Mouse (Mus musculus): ENCODE data around the gene Nipa2. TPM values are rescaled to one million over a fixed set of nuclear protein-coding genes. Genes with fewer than 3 reads are reported as not detected.
"Not testable (repeated sequence)": the region's sequence is repeated elsewhere in the genome, so short reads cannot be mapped to it uniquely, and the experiment has no call there.

The Nipa2 gene
- polyA plus RNA-seq, 1 experiment from 2014 or later = 37.5 TPM

- not testable (repeated sequence) for DNase-seq (ENCODE audit: low spot score); H3K27ac ChIP-seq (replicated peaks); H3K27me3 ChIP-seq (ENCODE audit: low read depth, poor library complexity, severe bottlenecking); H3K4me3 ChIP-seq; H3K4me1 ChIP-seq; H3K9me3 ChIP-seq (replicated peaks)
- H3K36me3 ChIP-seq = peaks cover 96% of the 10 kb centered on the region
- 98% methylated on average over 11 of the region's 11 CpGs for WGBS
Measured at GRCm38 (mm10) chr7:55918365-55918764, 43.9 kb downstream of the Nipa2 start.

- no peaks in the 10 kb centered on the region for H3K9me3 ChIP-seq (replicated peaks)
- no peaks in the 10 kb centered on the region for H3K27me3 ChIP-seq (ENCODE audit: low read depth, poor library complexity, severe bottlenecking)
- H3K36me3 ChIP-seq = peaks cover 100% of the 10 kb centered on the region
- H3K4me3 ChIP-seq = no peak overlapping the region
- no peak overlapping the region for H3K27ac ChIP-seq (replicated peaks)
- no peaks in the 10 kb centered on the region for H3K4me1 ChIP-seq
- WGBS = 93% methylated on average over 5 of the region's 5 CpGs
- no peak for DNase-seq (ENCODE audit: low spot score)
Measured at GRCm38 (mm10) chr7:55912118-55912517, 50.2 kb downstream of the Nipa2 start.

- Histone ChIP-seq H3K4me3 (no peak overlapping the region), H3K9me3 (replicated peaks) (no peaks in the 10 kb centered on the region), H3K27me3 (ENCODE audit: low read depth, poor library complexity, severe bottlenecking) (no peaks in the 10 kb centered on the region), H3K4me1 (no peaks in the 10 kb centered on the region), H3K27ac (replicated peaks) (no peak overlapping the region), H3K36me3 (peaks cover 99% of the 10 kb centered on the region)
- DNase-seq (ENCODE audit: low spot score) = no peak
- 92% methylated on average over 8 of the region's 8 CpGs for WGBS
Measured at GRCm38 (mm10) chr7:55911371-55911770, 50.9 kb downstream of the Nipa2 start.

- WGBS = 79% methylated on average over 2 of the region's 2 CpGs
- no peaks in the 10 kb centered on the region for H3K27me3 ChIP-seq (ENCODE audit: low read depth, poor library complexity, severe bottlenecking)
- no peak overlapping the region for H3K27ac ChIP-seq (replicated peaks)
- H3K9me3 ChIP-seq (replicated peaks) = no peaks in the 10 kb centered on the region
- no peaks in the 10 kb centered on the region for H3K4me1 ChIP-seq
- H3K36me3 ChIP-seq = peaks cover 99% of the 10 kb centered on the region
- DNase-seq (ENCODE audit: low spot score) = no peak
- no peak overlapping the region for H3K4me3 ChIP-seq
Measured at GRCm38 (mm10) chr7:55910356-55910755, 51.9 kb downstream of the Nipa2 start.

GRCm38 (mm10) chr7:55909519-55909918 lies 52.8 kb downstream of the Nipa2 start:
- Histone ChIP-seq H3K27me3 (ENCODE audit: low read depth, poor library complexity, severe bottlenecking) (no peaks in the 10 kb centered on the region), H3K27ac (replicated peaks) (no peak overlapping the region), H3K36me3 (peaks cover 99% of the 10 kb centered on the region), H3K9me3 (replicated peaks) (no peaks in the 10 kb centered on the region), H3K4me1 (no peaks in the 10 kb centered on the region), H3K4me3 (no peak overlapping the region)
- DNase-seq (ENCODE audit: low spot score) = no peak
- 96% methylated on average over 1 of the region's 1 CpGs for WGBS

GRCm38 (mm10) chr7:55905449-55905848 lies 56.8 kb downstream of the Nipa2 start:
- H3K36me3 ChIP-seq = peaks cover 96% of the 10 kb centered on the region

GRCm38 (mm10) chr7:55903766-55904165 lies 58.5 kb downstream of the Nipa2 start:
- DNase-seq (ENCODE audit: low spot score) = no peak
- no peaks in the 10 kb centered on the region for H3K27me3 ChIP-seq (ENCODE audit: low read depth, poor library complexity, severe bottlenecking)
- no peak overlapping the region for H3K4me3 ChIP-seq
- no peaks in the 10 kb centered on the region for H3K9me3 ChIP-seq (replicated peaks)
- no peaks in the 10 kb centered on the region for H3K4me1 ChIP-seq
- WGBS = 96% methylated on average over 5 of the region's 5 CpGs
- no peak overlapping the region for H3K27ac ChIP-seq (replicated peaks)
- H3K36me3 ChIP-seq = peaks cover 96% of the 10 kb centered on the region

More at GRCm38 (mm10) chr7:55905449-55905848, 56.8 kb downstream of the Nipa2 start:
- no peak for DNase-seq (ENCODE audit: low spot score)
- Histone ChIP-seq H3K27me3 (ENCODE audit: low read depth, poor library complexity, severe bottlenecking) (no peaks in the 10 kb centered on the region), H3K4me1 (no peaks in the 10 kb centered on the region), H3K27ac (replicated peaks) (no peak overlapping the region), H3K4me3 (no peak overlapping the region), H3K9me3 (replicated peaks) (no peaks in the 10 kb centered on the region)
- 77% methylated on average over 2 of the region's 2 CpGs for WGBS

GRCm38 (mm10) chr7:55891797-55892196 lies 70.5 kb downstream of the Nipa2 start:
- no peaks in the 10 kb centered on the region for H3K27me3 ChIP-seq (ENCODE audit: low read depth, poor library complexity, severe bottlenecking)
- WGBS = 90% methylated on average over 11 of the region's 11 CpGs
- no peak overlapping the region for H3K4me3 ChIP-seq
- H3K4me1 ChIP-seq = no peaks in the 10 kb centered on the region
- H3K9me3 ChIP-seq (replicated peaks) = no peaks in the 10 kb centered on the region
- H3K36me3 ChIP-seq = peaks cover 87% of the 10 kb centered on the region
- DNase-seq (ENCODE audit: low spot score) = no peak
- H3K27ac ChIP-seq (replicated peaks) = no peak overlapping the region

- Histone ChIP-seq H3K4me1 (no peaks in the 10 kb centered on the region), H3K27ac (replicated peaks) (no peak overlapping the region), H3K4me3 (no peak overlapping the region), H3K9me3 (replicated peaks) (no peaks in the 10 kb centered on the region), H3K36me3 (peaks cover 83% of the 10 kb centered on the region), H3K27me3 (ENCODE audit: low read depth, poor library complexity, severe bottlenecking) (no peaks in the 10 kb centered on the region)
- no peak for DNase-seq (ENCODE audit: low spot score)
Measured at GRCm38 (mm10) chr7:55890731-55891130, 71.5 kb downstream of the Nipa2 start.

- no peak for DNase-seq (ENCODE audit: low spot score)
- H3K9me3 ChIP-seq (replicated peaks) = no peaks in the 10 kb centered on the region
- H3K36me3 ChIP-seq = peaks cover 77% of the 10 kb centered on the region
- H3K27me3 ChIP-seq (ENCODE audit: low read depth, poor library complexity, severe bottlenecking) = no peaks in the 10 kb centered on the region
- WGBS = 89% methylated on average over 4 of the region's 4 CpGs
- no peaks in the 10 kb centered on the region for H3K4me1 ChIP-seq
- no peak overlapping the region for H3K4me3 ChIP-seq
- H3K27ac ChIP-seq (replicated peaks) = no peak overlapping the region
Measured at GRCm38 (mm10) chr7:55889996-55890395, 72.3 kb downstream of the Nipa2 start.

- H3K36me3 ChIP-seq = peaks cover 68% of the 10 kb centered on the region
Measured at GRCm38 (mm10) chr7:55888603-55889002, 73.7 kb downstream of the Nipa2 start.

More at GRCm38 (mm10) chr7:55888603-55889002, 73.7 kb downstream of the Nipa2 start:
- no peak for DNase-seq (ENCODE audit: low spot score)
- Histone ChIP-seq H3K4me3 (no peak overlapping the region), H3K27me3 (ENCODE audit: low read depth, poor library complexity, severe bottlenecking) (no peaks in the 10 kb centered on the region), H3K9me3 (replicated peaks) (no peaks in the 10 kb centered on the region), H3K4me1 (no peaks in the 10 kb centered on the region), H3K27ac (replicated peaks) (no peak overlapping the region)
- WGBS = 87% methylated on average over 4 of the region's 4 CpGs

Other genes with a start within 250 kb of the Nipa2 start
- 0.41 and 0.89 TPM in 2 replicates for gene Siglech, start 194.3 kb downstream of the Nipa2 start, polyA plus RNA-seq (2016; fragmentation: Nextera tagmentation; extraction: Ambion mirVana)
- gene Tubgcp5, start 168.3 kb downstream of the Nipa2 start, polyA plus RNA-seq (2016; fragmentation: Nextera tagmentation; extraction: Ambion mirVana) = 33.1 and 37.4 TPM in 2 replicates
- gene Cyfip1, start 120.7 kb downstream of the Nipa2 start, polyA plus RNA-seq (2016; fragmentation: Nextera tagmentation; extraction: Ambion mirVana) = 79.2 and 83.5 TPM in 2 replicates
- 8.9 and 10.4 TPM in 2 replicates for gene Nipa1, start 57.5 kb upstream of the Nipa2 start, polyA plus RNA-seq (2016; fragmentation: Nextera tagmentation; extraction: Ambion mirVana)
- 19.9 and 23.5 TPM in 2 replicates for gene Herc2, start 87.7 kb upstream of the Nipa2 start, polyA plus RNA-seq (2016; fragmentation: Nextera tagmentation; extraction: Ambion mirVana)

All from midbrain, embryonic 10.5 days (tissue).